Mouse (Mus musculus): ENCODE results near the gene Tspan32. TPM values are rescaled to one million over a fixed set of nuclear protein-coding genes. Genes with fewer than 3 reads are reported as not detected.

Gene Tspan32
- polyA plus RNA-seq, 1 experiment from 2014 or later = 2.9 TPM

DNA sequence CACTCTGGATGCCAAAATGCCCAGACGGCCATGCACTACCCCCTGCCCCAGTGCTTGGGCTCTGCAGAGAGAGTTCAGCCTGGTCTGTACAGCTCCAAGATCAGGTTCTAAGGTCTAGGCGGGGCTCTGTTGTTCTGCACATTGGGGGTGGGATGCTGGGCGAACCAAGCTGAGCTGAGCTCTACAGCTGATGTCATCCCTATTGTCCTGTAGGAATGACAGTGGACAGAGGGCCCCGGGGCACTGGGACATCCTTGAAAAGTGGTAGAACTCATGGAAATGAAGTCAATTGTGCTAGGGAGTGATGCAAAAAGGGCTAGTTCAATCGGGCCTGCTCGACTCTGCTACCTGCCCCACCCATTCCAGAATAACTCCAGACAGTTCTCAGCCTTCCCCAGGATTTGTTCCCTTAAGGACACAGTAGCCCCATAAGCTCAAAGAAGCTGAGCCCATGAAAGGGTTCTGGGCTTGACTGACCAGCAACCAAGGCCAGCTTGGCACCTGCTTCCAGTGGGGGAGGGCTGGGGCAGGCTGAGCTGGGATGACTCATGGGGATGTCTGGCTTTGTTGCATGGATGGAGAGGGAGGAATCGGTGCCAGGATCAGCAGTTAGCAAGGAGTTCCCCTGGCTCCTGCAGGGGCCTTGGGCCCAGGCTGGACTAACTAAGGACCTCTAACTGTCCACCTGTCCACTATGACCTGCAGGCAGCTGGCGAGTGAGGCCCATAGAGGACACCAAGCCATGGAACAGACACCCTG is 8.8 kb downstream of the Tspan32 start:
- Histone ChIP-seq H3K27ac (ENCODE audit: low read length) (peak overlapping the region; percentile 65), H3K4me2 (ENCODE audit: low read depth, low read length) (no peak overlapping the region), H3K27me3 (ENCODE audit: control insufficient read depth, insufficient read depth, low read length) (no peaks in the 10 kb centered on the region), H3K4me1 (ENCODE audit: control insufficient read depth, insufficient read depth, low read length) (peaks cover 74% of the 10 kb centered on the region), H3K4me3 (ENCODE audit: low read length) (no peak overlapping the region), H3K9ac (ENCODE audit: low read length) (no peak overlapping the region), H3K36me3 (ENCODE audit: control insufficient read depth, insufficient read depth) (no peaks in the 10 kb centered on the region), H3K9me3 (replicated peaks; ENCODE audit: control insufficient read depth, low read length) (no peaks in the 10 kb centered on the region)
- no peak for ATAC-seq (replicated peaks; ENCODE audit: extremely low read depth, insufficient read depth, low FRiP score)
- WGBS = 58% methylated on average over 8 of the region's 8 CpGs

GRCm38 (mm10) chr7:143014862-143015659 is 10.2 kb downstream of the Tspan32 start:
- Histone ChIP-seq H3K36me3 (ENCODE audit: control insufficient read depth, insufficient read depth) (no peaks in the 10 kb centered on the region), H3K4me1 (ENCODE audit: control insufficient read depth, insufficient read depth, low read length) (peaks cover 60% of the 10 kb centered on the region), H3K27me3 (ENCODE audit: control insufficient read depth, insufficient read depth, low read length) (no peaks in the 10 kb centered on the region), H3K4me3 (ENCODE audit: low read length) (no peak overlapping the region), H3K27ac (ENCODE audit: low read length) (peak overlapping the region; percentile 87), H3K9me3 (replicated peaks; ENCODE audit: control insufficient read depth, low read length) (no peaks in the 10 kb centered on the region), H3K9ac (ENCODE audit: low read length) (no peak overlapping the region), H3K4me2 (ENCODE audit: low read depth, low read length) (no peak overlapping the region)
- ATAC-seq (replicated peaks; ENCODE audit: extremely low read depth, insufficient read depth, low FRiP score) = no peak
- 59% methylated on average over 7 of the region's 7 CpGs for WGBS

DNA sequence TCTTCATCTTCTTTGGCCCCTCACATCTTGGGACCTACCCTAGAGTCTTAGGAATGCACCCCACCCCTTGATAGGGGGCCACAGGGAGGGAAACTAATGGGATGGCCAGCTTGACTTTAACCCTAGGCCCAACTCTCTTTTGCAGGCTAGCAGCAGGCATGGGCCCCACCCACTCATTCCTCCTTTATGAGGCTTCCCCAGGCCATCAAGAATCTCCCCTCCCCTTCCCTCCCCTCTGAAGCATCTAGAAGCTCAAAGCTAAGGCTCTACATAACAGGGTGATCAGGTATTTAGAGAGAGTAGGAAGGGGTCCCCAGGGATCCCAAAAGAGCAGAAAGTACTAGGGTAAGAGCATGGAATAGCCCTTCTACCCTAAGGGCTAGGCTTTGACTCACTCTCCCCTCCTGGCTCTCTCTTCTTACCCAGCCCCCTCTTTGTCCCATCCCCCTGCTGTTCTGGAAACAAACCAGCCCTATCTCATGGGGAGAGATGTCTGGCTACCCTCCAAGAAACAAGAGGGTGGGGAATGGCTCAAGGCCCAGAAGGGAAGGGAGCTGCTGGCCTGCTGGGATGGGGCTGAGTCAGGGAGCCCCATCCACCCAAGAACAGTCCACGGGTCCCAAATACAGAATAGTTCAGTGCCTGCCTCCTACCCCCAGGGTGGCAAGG is 11.0 kb downstream of the Tspan32 start:
- peak; percentile 87 for ATAC-seq (replicated peaks; ENCODE audit: extremely low read depth, insufficient read depth, low FRiP score)
- H3K4me2 ChIP-seq (ENCODE audit: low read depth, low read length) = peak overlapping the region; percentile 53
- peak overlapping the region; percentile 87 for H3K27ac ChIP-seq (ENCODE audit: low read length)
- peaks cover 60% of the 10 kb centered on the region for H3K4me1 ChIP-seq (ENCODE audit: control insufficient read depth, insufficient read depth, low read length)
- H3K9ac ChIP-seq (ENCODE audit: low read length) = peak overlapping the region; percentile 30; the same call in 1 of the 2 replicates
- 0% methylated on average over 1 of the region's 1 CpGs for WGBS
- H3K9me3 ChIP-seq (replicated peaks; ENCODE audit: control insufficient read depth, low read length) = no peaks in the 10 kb centered on the region
- H3K36me3 ChIP-seq (ENCODE audit: control insufficient read depth, insufficient read depth) = no peaks in the 10 kb centered on the region
- H3K27me3 ChIP-seq (ENCODE audit: control insufficient read depth, insufficient read depth, low read length) = no peaks in the 10 kb centered on the region
- 0 out of 2 replicates have a peak overlapping the region, but pooled peaks have one; percentile 9 for H3K4me3 ChIP-seq (ENCODE audit: low read length)

DNA sequence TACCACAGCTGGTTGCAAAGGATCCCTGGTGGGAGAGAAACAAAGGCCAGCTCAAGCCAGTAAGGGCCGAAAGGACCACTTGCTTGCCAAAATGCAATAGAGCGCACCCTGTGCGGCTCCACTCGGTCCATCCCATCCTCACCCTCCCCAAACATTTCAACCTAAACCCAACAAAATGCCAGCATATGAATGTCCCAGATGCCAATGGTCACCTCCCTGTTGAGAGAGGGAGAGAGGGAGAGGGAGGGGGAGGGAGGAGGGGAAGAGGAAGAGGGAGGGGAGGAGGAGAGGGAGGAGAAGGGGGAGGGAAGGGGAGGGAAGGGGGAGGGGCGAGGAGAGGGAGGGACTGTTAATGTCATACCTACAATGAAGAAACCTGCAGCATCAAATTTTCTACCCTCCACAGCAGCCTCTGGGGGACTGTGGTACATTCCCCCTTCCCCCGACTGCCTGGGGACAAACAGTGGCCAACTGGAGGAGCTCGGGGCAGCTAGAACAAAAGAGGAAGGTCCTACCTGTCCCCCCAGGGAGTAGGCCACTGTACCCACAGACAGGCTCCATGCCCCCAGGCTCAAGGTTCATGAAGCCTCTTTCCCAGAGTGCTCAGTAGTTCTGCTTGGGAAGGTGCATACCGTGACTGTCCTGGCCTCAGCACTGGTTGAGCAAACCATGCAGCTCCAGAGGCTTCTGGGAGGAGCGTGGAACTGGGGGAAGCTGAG is 11.7 kb downstream of the Tspan32 start:
- Histone ChIP-seq H3K36me3 (ENCODE audit: control insufficient read depth, insufficient read depth) (no peaks in the 10 kb centered on the region), H3K9me3 (replicated peaks; ENCODE audit: control insufficient read depth, low read length) (no peaks in the 10 kb centered on the region), H3K27me3 (ENCODE audit: control insufficient read depth, insufficient read depth, low read length) (no peaks in the 10 kb centered on the region), H3K4me2 (ENCODE audit: low read depth, low read length) (peak overlapping the region; percentile 53), H3K4me1 (ENCODE audit: control insufficient read depth, insufficient read depth, low read length) (peaks cover 60% of the 10 kb centered on the region), H3K27ac (ENCODE audit: low read length) (peak overlapping the region; percentile 87), H3K4me3 (ENCODE audit: low read length) (0 out of 2 replicates have a peak overlapping the region, but pooled peaks have one; percentile 9), H3K9ac (ENCODE audit: low read length) (peak overlapping the region; percentile 38; the same call in 1 of the 2 replicates)
- 39% methylated on average over 9 of the region's 9 CpGs for WGBS
- no peak for ATAC-seq (replicated peaks; ENCODE audit: extremely low read depth, insufficient read depth, low FRiP score)

DNA sequence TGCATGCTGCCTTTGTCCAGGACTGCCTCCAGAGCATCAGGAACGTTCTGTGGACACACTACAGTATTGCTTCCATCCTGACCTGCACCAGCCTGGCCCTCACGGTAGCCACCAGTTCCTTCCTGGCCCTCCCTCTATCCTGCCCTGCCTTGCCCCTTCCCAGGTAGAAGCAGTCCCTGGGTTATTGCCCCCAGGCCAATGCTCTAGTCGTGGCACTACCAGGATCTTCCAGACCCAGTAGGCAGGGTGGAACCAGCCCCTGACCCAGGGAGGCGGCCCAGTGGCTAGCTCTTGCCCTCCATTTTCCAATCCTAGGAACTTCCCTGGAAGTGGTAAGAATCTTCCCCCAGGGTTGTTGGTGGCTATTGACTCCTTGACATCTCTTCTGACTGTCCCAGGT is 12.3 kb downstream of the Tspan32 start:
- Histone ChIP-seq H3K27me3 (ENCODE audit: control insufficient read depth, insufficient read depth, low read length) (no peaks in the 10 kb centered on the region), H3K27ac (ENCODE audit: low read length) (no peak overlapping the region; the same call in 1 of the 2 replicates), H3K36me3 (ENCODE audit: control insufficient read depth, insufficient read depth) (no peaks in the 10 kb centered on the region), H3K4me1 (ENCODE audit: control insufficient read depth, insufficient read depth, low read length) (peaks cover 58% of the 10 kb centered on the region), H3K9ac (ENCODE audit: low read length) (0 out of 2 replicates have a peak overlapping the region, but pooled peaks have one; percentile 38), H3K9me3 (replicated peaks; ENCODE audit: control insufficient read depth, low read length) (no peaks in the 10 kb centered on the region), H3K4me3 (ENCODE audit: low read length) (no peak overlapping the region), H3K4me2 (ENCODE audit: low read depth, low read length) (no peak overlapping the region)
- no peak for ATAC-seq (replicated peaks; ENCODE audit: extremely low read depth, insufficient read depth, low FRiP score)
- WGBS = 79% methylated on average over 4 of the region's 4 CpGs

GRCm38 (mm10) chr7:143020040-143020439 is 15.2 kb downstream of the Tspan32 start:
- Histone ChIP-seq H3K36me3 (ENCODE audit: control insufficient read depth, insufficient read depth) (peaks cover under 1% of the 10 kb centered on the region; the same call in 1 of the 2 replicates), H3K4me2 (ENCODE audit: low read depth, low read length) (no peak overlapping the region), H3K4me3 (ENCODE audit: low read length) (no peak overlapping the region), H3K9me3 (replicated peaks; ENCODE audit: control insufficient read depth, low read length) (no peaks in the 10 kb centered on the region), H3K4me1 (ENCODE audit: control insufficient read depth, insufficient read depth, low read length) (peaks cover 31% of the 10 kb centered on the region), H3K27me3 (ENCODE audit: control insufficient read depth, insufficient read depth, low read length) (no peaks in the 10 kb centered on the region), H3K27ac (ENCODE audit: low read length) (no peak overlapping the region), H3K9ac (ENCODE audit: low read length) (no peak overlapping the region)
- no peak for ATAC-seq (replicated peaks; ENCODE audit: extremely low read depth, insufficient read depth, low FRiP score)

- Histone ChIP-seq H3K9ac (ENCODE audit: low read length) (no peak overlapping the region), H3K9me3 (replicated peaks; ENCODE audit: control insufficient read depth, low read length) (no peaks in the 10 kb centered on the region), H3K36me3 (ENCODE audit: control insufficient read depth, insufficient read depth) (peaks cover 4% of the 10 kb centered on the region; the same call in 1 of the 2 replicates), H3K4me1 (ENCODE audit: control insufficient read depth, insufficient read depth, low read length) (peaks cover 24% of the 10 kb centered on the region), H3K27ac (ENCODE audit: low read length) (no peak overlapping the region), H3K27me3 (ENCODE audit: control insufficient read depth, insufficient read depth, low read length) (no peaks in the 10 kb centered on the region), H3K4me2 (ENCODE audit: low read depth, low read length) (no peak overlapping the region), H3K4me3 (ENCODE audit: low read length) (no peak overlapping the region)
- WGBS = 64% methylated on average over 3 of the region's 3 CpGs
- no peak for ATAC-seq (replicated peaks; ENCODE audit: extremely low read depth, insufficient read depth, low FRiP score)
Observed at GRCm38 (mm10) chr7:143020764-143021163, 15.9 kb downstream of the Tspan32 start.

GRCm38 (mm10) chr7:143021356-143022164 is 16.7 kb downstream of the Tspan32 start:
- 48% methylated on average over 5 of the region's 5 CpGs for WGBS
- H3K27me3 ChIP-seq (ENCODE audit: control insufficient read depth, insufficient read depth, low read length) = no peaks in the 10 kb centered on the region
- no peak for ATAC-seq (replicated peaks; ENCODE audit: extremely low read depth, insufficient read depth, low FRiP score)

More at GRCm38 (mm10) chr7:143021356-143022164, 16.7 kb downstream of the Tspan32 start:
- Histone ChIP-seq H3K9me3 (replicated peaks; ENCODE audit: control insufficient read depth, low read length) (no peaks in the 10 kb centered on the region), H3K27ac (ENCODE audit: low read length) (no peak overlapping the region), H3K4me3 (ENCODE audit: low read length) (no peak overlapping the region), H3K9ac (ENCODE audit: low read length) (no peak overlapping the region), H3K4me2 (ENCODE audit: low read depth, low read length) (no peak overlapping the region), H3K36me3 (ENCODE audit: control insufficient read depth, insufficient read depth) (peaks cover 4% of the 10 kb centered on the region; the same call in 1 of the 2 replicates), H3K4me1 (ENCODE audit: control insufficient read depth, insufficient read depth, low read length) (peaks cover 16% of the 10 kb centered on the region)
